Mouse (Mus musculus) urinary bladder, adult 2 months (tissue): ENCODE data around the gene 4930474N05Rik. TPM values are rescaled to one million over a fixed set of nuclear protein-coding genes. Genes with fewer than 3 reads are reported as not detected.

Experiments
- DNase-seq: peaks from one replicate; pipeline ENCODE4 v3.0.0; 2022; ENCODE audit warnings: low spot score
- polyA plus RNA-seq: library from polyadenylated mRNA; depleted of rRNA; stranded (reverse); fragments of >200 nt; gene quantifications from 2 replicates; pipeline ENCODE4 v1.2.3, GENCODE M21; 2012; rRNA removed

The 4930474N05Rik gene
- polyA plus RNA-seq = not detected in 2 replicates

DNA sequence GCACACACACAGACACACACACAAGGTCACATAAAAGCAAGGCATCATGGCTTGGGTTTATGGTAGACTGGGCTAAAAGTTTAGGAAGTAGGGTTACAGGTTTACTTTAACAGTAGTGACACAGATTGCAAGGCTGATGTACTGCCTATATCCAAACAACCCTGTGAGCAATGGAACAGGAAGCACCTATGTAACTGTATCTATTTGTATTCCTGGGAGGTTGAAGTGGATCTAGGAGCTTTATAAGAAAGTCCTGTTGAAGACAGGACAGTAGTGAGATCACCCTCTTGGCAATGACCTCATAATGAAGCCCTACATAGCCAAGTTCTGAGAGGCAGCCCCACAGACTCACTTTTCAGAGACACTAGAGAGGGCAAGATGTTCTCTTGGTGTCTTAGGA, at the start of gene 4930474N05Rik:
4930474N05Rik (plus strand) TSS at position 301 of the 400 bp plus-strand sequence.
- no peak for DNase-seq

GRCm38 (mm10) chr14:36048746-36049391, 45.8 kb upstream of the 4930474N05Rik start:
- no peak for DNase-seq

DNA sequence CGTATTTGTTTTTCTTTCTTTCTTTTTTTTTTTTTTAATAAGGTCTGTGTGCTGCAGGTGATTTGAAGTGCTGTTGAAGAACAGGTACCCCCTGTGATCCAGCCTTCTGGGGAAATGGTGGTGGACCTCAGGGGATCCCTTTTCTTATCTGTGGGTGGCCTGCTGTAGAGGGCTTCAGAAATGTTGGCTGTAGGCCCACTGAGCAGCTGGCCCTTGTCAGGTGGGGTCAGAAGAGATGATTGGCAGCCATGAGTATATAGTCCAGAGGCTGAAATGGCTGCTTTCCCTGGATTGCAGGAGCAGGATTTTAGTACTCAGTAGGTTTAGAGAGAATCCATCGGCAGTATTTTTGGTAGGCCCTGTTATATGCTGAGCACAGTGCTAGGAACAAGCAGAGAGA, 41.4 kb upstream of the 4930474N05Rik start:
- DNase-seq = no peak

DNA sequence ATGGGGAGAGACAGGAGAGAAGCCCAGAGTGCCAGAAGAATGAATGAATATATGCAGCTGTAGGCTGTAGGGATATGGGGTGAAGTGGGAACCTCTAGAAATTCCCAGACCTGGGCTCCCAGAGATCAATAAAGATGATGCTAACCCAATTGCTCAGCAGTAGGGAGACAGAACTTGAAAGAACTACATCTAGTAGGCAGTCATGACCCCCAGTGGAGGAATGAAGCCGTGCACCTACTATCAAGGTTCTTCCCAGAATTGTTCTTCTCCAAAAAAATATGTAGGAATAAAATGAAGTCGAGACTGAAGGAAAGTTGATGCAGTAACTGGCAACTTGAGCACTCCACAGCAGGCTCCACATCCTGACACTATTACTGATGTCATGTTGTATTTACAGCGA, 3.8 kb downstream of the 4930474N05Rik start:
- DNase-seq = no peak

DNA sequence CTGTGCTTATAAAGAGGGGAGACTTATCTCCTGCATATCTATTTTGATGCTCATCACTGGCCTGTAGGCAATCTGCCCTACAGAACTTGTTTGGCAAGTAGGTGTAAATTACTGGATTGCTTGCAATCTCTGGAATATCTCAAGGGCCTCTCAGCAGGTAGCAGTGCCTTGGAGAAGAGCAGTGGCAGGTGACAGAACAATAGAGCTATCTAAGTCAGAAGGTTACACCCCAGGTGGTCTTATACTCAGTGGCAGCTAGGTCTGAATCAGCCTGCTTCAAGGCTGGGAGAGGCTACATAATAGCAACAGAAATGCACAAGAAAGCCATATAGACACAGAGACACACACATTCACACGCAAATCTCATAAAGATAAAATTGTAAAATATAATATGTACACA, 4.9 kb downstream of the 4930474N05Rik start:
- no peak for DNase-seq

DNA sequence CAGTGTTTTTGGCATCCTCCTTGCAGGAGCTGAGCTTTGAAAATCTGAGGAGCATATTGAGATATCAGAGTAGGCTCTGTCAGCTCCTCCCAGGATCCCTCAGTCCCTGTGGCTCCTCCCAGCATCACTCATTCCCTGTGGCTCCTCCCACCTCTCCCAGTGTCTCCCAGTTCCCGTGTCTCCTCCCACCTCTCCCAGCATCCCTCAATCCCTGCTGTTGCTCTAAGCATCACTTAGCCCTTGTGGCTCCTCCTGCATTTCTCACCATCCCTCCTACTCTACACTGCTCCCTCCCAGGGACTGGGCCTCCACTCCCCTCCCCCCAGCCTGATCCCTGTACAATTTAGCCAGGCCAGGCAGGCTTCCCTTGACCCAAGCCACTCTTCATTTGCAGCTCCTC, 6.0 kb downstream of the 4930474N05Rik start:
- no peak for DNase-seq

DNA sequence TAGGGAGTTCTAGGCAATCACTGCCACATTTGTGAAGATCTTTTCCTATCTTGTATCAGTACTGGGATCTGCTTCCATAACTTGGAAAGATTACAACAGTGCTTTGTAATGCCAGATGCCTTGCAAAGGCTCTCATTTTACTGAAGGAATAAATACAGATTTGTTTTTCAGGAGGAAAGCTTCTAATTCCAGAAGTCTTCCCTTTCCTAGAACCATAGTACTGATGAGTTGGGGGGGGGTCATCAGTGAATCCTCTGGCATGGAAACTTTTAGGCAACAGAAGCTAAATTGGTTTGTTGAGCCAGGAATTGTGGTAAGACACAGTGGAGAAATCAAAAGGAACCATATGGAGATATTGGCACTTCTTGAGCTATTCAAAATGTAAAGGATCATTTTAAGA, 19.8 kb downstream of the 4930474N05Rik start:
- DNase-seq = no peak

DNA sequence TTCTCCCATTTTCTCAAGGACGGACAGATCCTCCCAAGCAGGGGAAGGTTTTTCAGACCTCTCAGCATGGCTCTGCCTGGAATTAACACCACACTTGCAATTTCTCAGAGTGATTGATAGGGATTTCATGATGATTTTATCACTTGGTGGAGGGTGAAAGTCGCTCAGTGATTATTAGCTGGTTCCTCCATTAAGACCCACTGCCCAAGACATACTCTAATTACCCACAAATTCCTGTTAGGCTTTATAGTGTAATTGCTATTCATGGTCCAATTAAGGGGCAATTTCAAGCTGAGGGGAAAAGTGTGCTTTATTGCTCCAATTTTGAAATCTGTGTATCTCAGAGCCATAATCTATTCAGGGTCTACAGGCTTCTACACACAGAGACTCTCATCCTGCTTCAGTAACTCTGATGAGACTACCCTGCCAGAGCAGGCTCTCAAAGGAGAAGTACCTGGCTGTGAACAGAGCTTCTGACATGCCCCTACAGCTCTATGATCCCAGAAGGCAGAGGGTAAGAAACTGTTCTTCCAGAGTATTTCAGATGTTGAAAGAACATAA, 29.1 kb downstream of the 4930474N05Rik start:
- DNase-seq = no peak

- DNase-seq = no peak
Observed at GRCm38 (mm10) chr14:36135749-36136148, 41.0 kb downstream of the 4930474N05Rik start.

GRCm38 (mm10) chr14:36137696-36138095, 43.0 kb downstream of the 4930474N05Rik start:
- DNase-seq = no peak

DNA sequence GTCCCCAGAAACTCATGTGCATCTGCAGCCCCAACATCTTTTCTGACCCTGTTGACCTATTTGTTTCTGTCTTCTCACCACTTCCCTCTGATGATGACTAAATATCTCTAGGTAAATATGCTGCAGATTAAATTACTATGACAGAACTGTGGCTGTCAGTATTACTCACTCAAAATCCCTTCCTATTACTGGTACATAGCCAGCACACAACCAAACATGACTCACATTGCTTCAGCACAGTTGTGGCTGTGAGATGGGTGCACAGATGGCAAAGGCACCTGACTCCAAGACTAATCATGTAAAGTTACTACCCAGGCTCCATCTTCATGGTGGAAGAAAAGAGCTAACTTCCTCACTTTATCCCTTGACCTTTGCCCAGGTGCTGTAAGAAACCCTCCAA, 50.5 kb downstream of the 4930474N05Rik start:
- no peak for DNase-seq
